ENCODE assay signal across 24 mouse cellular contexts in the genomic region with DNA sequence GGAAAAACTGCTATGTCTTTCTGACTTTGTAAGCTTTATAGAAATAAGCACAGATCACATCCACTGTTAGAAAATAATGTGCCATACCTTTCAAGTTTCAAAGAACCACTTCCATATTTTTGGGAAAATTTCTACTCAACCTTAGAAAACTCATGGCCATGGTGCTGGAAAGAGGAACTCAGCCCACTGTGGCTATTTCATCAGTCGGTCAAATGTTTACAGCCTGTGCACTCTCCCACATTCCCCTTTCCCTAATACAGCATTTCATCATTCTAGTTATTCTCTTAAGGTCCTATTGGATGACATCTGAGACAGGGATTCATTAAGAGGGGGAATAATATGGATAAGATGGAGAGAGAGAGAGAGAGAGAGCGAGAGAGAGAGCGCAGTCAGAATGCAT. TPM values are rescaled to one million over a fixed set of nuclear protein-coding genes. Genes with fewer than 3 reads are reported as not detected.
A peak's percentile ranks its signal among the peaks of the same experiment; 100 is the strongest.
DNase-seq lines count a peak whose midpoint lies in the region; ATAC-seq lines count a peak whose summit lies in the region.
"Had no signal": no experiment of that assay in that cellular context is flagged by ENCODE, and none has a peak within 500 bp of the region (broad histone marks: within the 10 kb centered on the region; RNA-seq: fewer than 3 reads in every experiment).

No protein-coding gene starts in this region.

- no peak overlapping the region for H3K9ac ChIP-seq in neural tube, embryonic 15.5 days (replicated peaks)
- H3K9ac ChIP-seq: embryonic facial prominence, embryonic 12.5 days; forebrain, embryonic 13.5 days; forebrain, embryonic 15.5 days; forebrain, postnatal 0 days had no signal

- 90% methylated on average over 3 of the region's 3 CpGs for WGBS in neural tube, embryonic 15.5 days

- no peaks in the 10 kb centered on the region for H3K36me3 ChIP-seq in neural tube, embryonic 15.5 days
- H3K36me3 ChIP-seq: embryonic facial prominence, embryonic 10.5 days; embryonic facial prominence, embryonic 12.5 days; forebrain, embryonic 15.5 days had no signal

- H3K27ac ChIP-seq in neural tube, embryonic 15.5 days (replicated peaks), result no peak overlapping the region
- H3K27ac ChIP-seq: embryonic facial prominence, embryonic 10.5 days; embryonic facial prominence, embryonic 12.5 days; forebrain, embryonic 13.5 days; forebrain, embryonic 15.5 days had no signal

- H3K4me3 ChIP-seq in neural tube, embryonic 15.5 days (replicated peaks), result no peak overlapping the region
- H3K4me3 ChIP-seq: embryonic facial prominence, embryonic 10.5 days; embryonic facial prominence, embryonic 12.5 days; forebrain, embryonic 13.5 days; forebrain, embryonic 15.5 days had no signal

- no peak overlapping the region for H3K4me2 ChIP-seq in neural tube, embryonic 15.5 days
- H3K4me2 ChIP-seq: embryonic facial prominence, embryonic 12.5 days; forebrain, embryonic 13.5 days; forebrain, embryonic 15.5 days had no signal

- H3K9me3 ChIP-seq in neural tube, embryonic 15.5 days (replicated peaks), result no peaks in the 10 kb centered on the region
- H3K9me3 ChIP-seq: embryonic facial prominence, embryonic 10.5 days; embryonic facial prominence, embryonic 12.5 days; forebrain, embryonic 13.5 days; forebrain, embryonic 15.5 days had no signal

- peak; percentile 57 for DNase-seq in adipocyte (ENCODE audit: low spot score)
- no peak for DNase-seq in urinary bladder, postnatal 10 days (ENCODE audit: low spot score)
- DNase-seq: adrenal gland, adult 8-10 months; adrenal gland, postnatal 14 days; adrenal gland, postnatal 36 days; cerebellum, adult 11-12 months; cerebellum, adult 2 months; cerebellum, adult 9-10 months; cerebellum, postnatal 10 days; cerebellum, postnatal 25 days; forebrain, postnatal 0 days had no signal

- no peaks in the 10 kb centered on the region for H3K27me3 ChIP-seq in neural tube, embryonic 15.5 days (replicated peaks)
- H3K27me3 ChIP-seq: embryonic facial prominence, embryonic 12.5 days; forebrain, embryonic 15.5 days had no signal

- ATAC-seq in granulocyte monocyte progenitor cell, adult 5-6 weeks (replicated peaks; ENCODE audit: poor library complexity, severe bottlenecking), result peak; percentile 69
- ATAC-seq in megakaryocyte progenitor cell, adult 5-6 weeks (replicated peaks; ENCODE audit: poor library complexity), result peak; percentile 61
- no peak for ATAC-seq in neural tube, embryonic 15.5 days (ENCODE audit: low FRiP score)
- ATAC-seq: forebrain, embryonic 13.5 days; forebrain, embryonic 15.5 days; forebrain, postnatal 0 days had no signal

- peaks cover 7% of the 10 kb centered on the region for H3K4me1 ChIP-seq in neural tube, embryonic 15.5 days
- H3K4me1 ChIP-seq: embryonic facial prominence, embryonic 12.5 days had no signal

RNA-seq across cellular contexts. Expression of a gene that starts 2.2 kb away (rescaled TPM):
- total RNA-seq in granulocyte monocyte progenitor cell, adult 5-6 weeks (2014; fragmentation: Nextera tagmentation), result not detected in 2 replicates
- total RNA-seq in granulocyte monocyte progenitor cell, adult 5-6 weeks (2017), result 0.21 TPM in 1 of 2 replicates, not detected in the other
- total RNA-seq in megakaryocyte progenitor cell, adult 5-6 weeks (2015), result not detected in 2 replicates
- total RNA-seq in megakaryocyte progenitor cell, adult 5-6 weeks (2017), result not detected in 2 replicates
- polyA plus RNA-seq in neural tube, embryonic 15.5 days (2015; fragmentation: Nextera tagmentation; extraction: Ambion mirVana), result 0.18 and 0.20 TPM in 2 replicates
- total RNA-seq: adrenal gland, adult 18-20 months; adrenal gland, adult 8-10 months; adrenal gland, postnatal 14 days; adrenal gland, postnatal 36 days; ES-E14; forebrain, postnatal 0 days; MEL had no signal
- polyA plus RNA-seq: C2C12; cerebellum, adult 2 months; cortical plate, adult 2 months; forebrain, embryonic 11.5 days; forebrain, embryonic 13.5 days; forebrain, embryonic 15.5 days; forebrain, postnatal 0 days had no signal

RNA-seq across cellular contexts. Expression of a gene that starts 10.6 kb away (rescaled TPM):
- not detected in 2 replicates for total RNA-seq in granulocyte monocyte progenitor cell, adult 5-6 weeks (2014; fragmentation: Nextera tagmentation)
- total RNA-seq in granulocyte monocyte progenitor cell, adult 5-6 weeks (2017), result not detected in 2 replicates
- not detected in 2 replicates for total RNA-seq in megakaryocyte progenitor cell, adult 5-6 weeks (2015)
- not detected in 2 replicates for total RNA-seq in megakaryocyte progenitor cell, adult 5-6 weeks (2017)
- polyA plus RNA-seq in neural tube, embryonic 15.5 days (2015; fragmentation: Nextera tagmentation; extraction: Ambion mirVana), result not detected in 2 replicates
- total RNA-seq: adrenal gland, adult 18-20 months; adrenal gland, adult 8-10 months; adrenal gland, postnatal 14 days; adrenal gland, postnatal 36 days; ES-E14; forebrain, postnatal 0 days; MEL had no signal
- polyA plus RNA-seq: C2C12; cerebellum, adult 2 months; cortical plate, adult 2 months; embryonic facial prominence, embryonic 10.5 days; forebrain, embryonic 11.5 days; forebrain, embryonic 13.5 days; forebrain, embryonic 15.5 days; forebrain, postnatal 0 days had no signal

RNA-seq across cellular contexts. Expression of a gene that starts 11.5 kb away (rescaled TPM):
- total RNA-seq in granulocyte monocyte progenitor cell, adult 5-6 weeks (2014; fragmentation: Nextera tagmentation), result 5.8 TPM in 1 of 2 replicates, not detected in the other
- 2.4 and 6.6 TPM in 2 replicates for total RNA-seq in granulocyte monocyte progenitor cell, adult 5-6 weeks (2017)
- total RNA-seq in megakaryocyte progenitor cell, adult 5-6 weeks (2015), result 0.64 and 3.3 TPM in 2 replicates
- total RNA-seq in megakaryocyte progenitor cell, adult 5-6 weeks (2017), result 1.2 and 2.2 TPM in 2 replicates
- 41.2 and 43.8 TPM in 2 replicates for polyA plus RNA-seq in neural tube, embryonic 15.5 days (2015; fragmentation: Nextera tagmentation; extraction: Ambion mirVana)
- total RNA-seq: ES-E14 had no signal
- polyA plus RNA-seq: C2C12 had no signal

RNA-seq across cellular contexts. Expression of a gene that starts 15.4 kb away (rescaled TPM):
- total RNA-seq in granulocyte monocyte progenitor cell, adult 5-6 weeks (2014; fragmentation: Nextera tagmentation), result not detected in 2 replicates
- total RNA-seq in granulocyte monocyte progenitor cell, adult 5-6 weeks (2017), result not detected in 2 replicates
- 0.66 TPM in 1 of 2 replicates, not detected in the other for total RNA-seq in megakaryocyte progenitor cell, adult 5-6 weeks (2015)
- not detected in 2 replicates for total RNA-seq in megakaryocyte progenitor cell, adult 5-6 weeks (2017)
- 0.95 and 1.2 TPM in 2 replicates for polyA plus RNA-seq in neural tube, embryonic 15.5 days (2015; fragmentation: Nextera tagmentation; extraction: Ambion mirVana)

RNA-seq across cellular contexts. Expression of a gene that starts 24.5 kb away (rescaled TPM):
- not detected in 2 replicates for total RNA-seq in granulocyte monocyte progenitor cell, adult 5-6 weeks (2014; fragmentation: Nextera tagmentation)
- not detected in 2 replicates for total RNA-seq in granulocyte monocyte progenitor cell, adult 5-6 weeks (2017)
- total RNA-seq in megakaryocyte progenitor cell, adult 5-6 weeks (2015), result not detected in 2 replicates
- total RNA-seq in megakaryocyte progenitor cell, adult 5-6 weeks (2017), result not detected in 2 replicates
- polyA plus RNA-seq in neural tube, embryonic 15.5 days (2015; fragmentation: Nextera tagmentation; extraction: Ambion mirVana), result 0.27 and 0.77 TPM in 2 replicates
- total RNA-seq: adrenal gland, adult 18-20 months; adrenal gland, adult 8-10 months; adrenal gland, postnatal 14 days; adrenal gland, postnatal 36 days; MEL had no signal
- polyA plus RNA-seq: forebrain, embryonic 11.5 days; forebrain, embryonic 13.5 days had no signal
